Mouse (Mus musculus): Measurements from ENCODE around the gene Pex5l. TPM values are rescaled to one million over a fixed set of nuclear protein-coding genes. Genes with fewer than 3 reads are reported as not detected.

The Pex5l gene
- polyA plus RNA-seq, 1 experiment from 2014 or later, result 0.42 TPM

DNA sequence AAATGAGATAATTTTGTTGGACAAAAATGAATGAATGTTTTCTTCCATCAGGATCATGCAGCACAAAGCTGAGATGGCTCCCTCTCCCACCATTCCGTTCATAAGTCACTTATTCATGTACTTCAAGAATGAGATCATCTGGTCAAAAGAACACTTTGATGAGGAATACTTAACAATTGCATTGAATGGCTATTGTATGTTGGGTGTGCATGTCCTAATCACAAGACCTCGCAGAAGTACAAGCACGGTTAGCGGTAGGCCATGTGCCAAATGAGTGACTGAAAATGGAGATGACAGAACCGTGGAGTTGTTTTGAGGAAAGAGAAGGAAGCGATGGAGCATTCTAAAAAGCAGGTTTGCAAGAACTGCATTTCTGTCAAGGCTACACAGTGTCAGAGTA is 72.3 kb downstream of the Pex5l start:
- H3K9me3 ChIP-seq (ENCODE audit: low read depth, low read length), result no peaks in the 10 kb centered on the region
- H3K4me3 ChIP-seq (ENCODE audit: low read depth, low read length), result no peak overlapping the region
- no peaks in the 10 kb centered on the region for H3K27me3 ChIP-seq (ENCODE audit: insufficient read depth, low read length)
- TF ChIP-seq CTCF (IDR thresholded peaks at IDR 0.05; ENCODE audit: low read depth), result no peak
- H3K4me2 ChIP-seq, result no peak overlapping the region
- H3K36me3 ChIP-seq (ENCODE audit: insufficient read depth), result no peaks in the 10 kb centered on the region
- H3K9ac ChIP-seq, result no peak overlapping the region
- H3K27ac ChIP-seq (ENCODE audit: low read depth), result no peak overlapping the region
- WGBS, result 85% methylated on average over 6 of the region's 6 CpGs
- ATAC-seq (ENCODE audit: insufficient read depth), result no peak
- no peak for DNase-seq
- H3K4me1 ChIP-seq (ENCODE audit: insufficient read depth), result no peaks in the 10 kb centered on the region

DNA sequence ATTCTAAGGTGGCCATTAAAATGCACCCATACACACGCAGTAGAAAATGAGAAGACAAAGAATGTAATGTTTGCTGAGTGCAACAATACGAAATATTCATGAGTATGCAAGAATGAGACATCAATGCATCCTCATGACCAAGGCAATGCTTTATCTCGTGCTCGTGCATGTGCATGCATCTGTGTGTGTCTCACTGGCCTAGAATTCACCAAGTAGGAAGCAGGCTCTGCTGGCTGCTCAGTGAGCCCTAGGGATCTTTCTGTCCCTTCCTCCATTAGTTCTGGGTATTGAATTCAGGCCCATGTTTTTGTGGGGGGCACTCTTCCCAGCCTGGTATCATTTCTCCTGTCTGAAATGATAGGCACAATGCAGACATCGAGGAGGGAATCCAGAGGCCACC is 74.9 kb downstream of the Pex5l start:
- no peak for DNase-seq
- no peak overlapping the region for H3K27ac ChIP-seq (ENCODE audit: low read depth)
- no peak overlapping the region for H3K4me2 ChIP-seq
- no peaks in the 10 kb centered on the region for H3K9me3 ChIP-seq (ENCODE audit: low read depth, low read length)
- TF ChIP-seq CTCF (IDR thresholded peaks at IDR 0.05; ENCODE audit: low read depth), result no peak
- no peak for ATAC-seq (ENCODE audit: insufficient read depth)
- H3K9ac ChIP-seq, result no peak overlapping the region
- no peak overlapping the region for H3K4me3 ChIP-seq (ENCODE audit: low read depth, low read length)
- no peaks in the 10 kb centered on the region for H3K4me1 ChIP-seq (ENCODE audit: insufficient read depth)
- H3K36me3 ChIP-seq (ENCODE audit: insufficient read depth), result no peaks in the 10 kb centered on the region
- WGBS, result 82% methylated on average over 5 of the region's 5 CpGs
- H3K27me3 ChIP-seq (ENCODE audit: insufficient read depth, low read length), result no peaks in the 10 kb centered on the region

DNA sequence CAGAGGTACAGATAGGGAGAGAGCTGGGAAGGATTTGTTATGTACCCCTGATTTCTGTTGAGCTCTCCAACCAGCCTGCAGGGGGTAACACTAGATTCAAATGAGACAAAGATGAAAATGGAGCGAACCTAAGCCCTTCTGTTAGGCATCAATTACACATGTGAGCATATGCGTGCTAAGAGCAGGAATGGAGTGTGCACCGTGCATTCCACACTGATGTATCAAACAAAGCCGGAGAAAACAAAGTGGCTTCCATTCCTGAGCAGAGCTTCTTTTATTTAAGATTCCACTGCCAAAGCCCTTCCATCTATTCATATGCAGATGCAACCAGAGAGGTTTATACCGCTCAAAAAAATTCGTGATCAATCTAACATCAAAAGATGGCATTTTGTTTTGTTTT is 79.5 kb downstream of the Pex5l start:
- ATAC-seq (ENCODE audit: insufficient read depth) (no peak), DNase-seq (no peak)
- no peaks in the 10 kb centered on the region for H3K4me1 ChIP-seq (ENCODE audit: insufficient read depth)
- no peak overlapping the region for H3K27ac ChIP-seq (ENCODE audit: low read depth)
- no peaks in the 10 kb centered on the region for H3K36me3 ChIP-seq (ENCODE audit: insufficient read depth)
- no peak overlapping the region for H3K9ac ChIP-seq
- H3K27me3 ChIP-seq (ENCODE audit: insufficient read depth, low read length), result no peaks in the 10 kb centered on the region
- no peaks in the 10 kb centered on the region for H3K9me3 ChIP-seq (ENCODE audit: low read depth, low read length)
- no peak overlapping the region for H3K4me2 ChIP-seq
- no peak for TF ChIP-seq CTCF (IDR thresholded peaks at IDR 0.05; ENCODE audit: low read depth)
- no peak overlapping the region for H3K4me3 ChIP-seq (ENCODE audit: low read depth, low read length)
- 47% methylated on average over 6 of the region's 6 CpGs for WGBS

DNA sequence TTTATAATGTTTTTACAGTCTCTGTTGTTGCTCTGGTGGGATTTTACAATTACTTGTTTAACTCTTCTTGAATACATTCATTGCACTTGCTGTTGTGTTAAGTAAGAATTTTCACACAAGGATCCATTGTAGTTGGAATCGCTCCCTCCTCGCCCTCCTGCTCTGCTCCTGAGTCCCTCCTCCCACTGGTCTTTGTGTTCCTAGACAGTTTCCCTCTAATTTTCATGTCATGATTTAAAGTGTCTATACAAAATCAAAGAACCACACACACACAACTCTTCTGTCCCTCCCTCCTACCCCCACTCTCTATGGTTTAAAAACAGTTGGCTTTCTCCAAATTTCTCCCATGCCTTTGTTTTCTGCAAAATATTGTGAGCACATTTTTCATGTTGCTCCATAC is 81.6 kb downstream of the Pex5l start:
- no peak overlapping the region for H3K4me3 ChIP-seq (ENCODE audit: low read depth, low read length)
- H3K4me2 ChIP-seq, result no peak overlapping the region
- WGBS, result 84% methylated on average over 2 of the region's 2 CpGs
- DNase-seq (no peak), ATAC-seq (ENCODE audit: insufficient read depth) (no peak)
- no peaks in the 10 kb centered on the region for H3K4me1 ChIP-seq (ENCODE audit: insufficient read depth)
- no peaks in the 10 kb centered on the region for H3K9me3 ChIP-seq (ENCODE audit: low read depth, low read length)
- TF ChIP-seq CTCF (IDR thresholded peaks at IDR 0.05; ENCODE audit: low read depth), result no peak
- no peaks in the 10 kb centered on the region for H3K27me3 ChIP-seq (ENCODE audit: insufficient read depth, low read length)
- H3K36me3 ChIP-seq (ENCODE audit: insufficient read depth), result no peaks in the 10 kb centered on the region
- no peak overlapping the region for H3K9ac ChIP-seq
- no peak overlapping the region for H3K27ac ChIP-seq (ENCODE audit: low read depth)

DNA sequence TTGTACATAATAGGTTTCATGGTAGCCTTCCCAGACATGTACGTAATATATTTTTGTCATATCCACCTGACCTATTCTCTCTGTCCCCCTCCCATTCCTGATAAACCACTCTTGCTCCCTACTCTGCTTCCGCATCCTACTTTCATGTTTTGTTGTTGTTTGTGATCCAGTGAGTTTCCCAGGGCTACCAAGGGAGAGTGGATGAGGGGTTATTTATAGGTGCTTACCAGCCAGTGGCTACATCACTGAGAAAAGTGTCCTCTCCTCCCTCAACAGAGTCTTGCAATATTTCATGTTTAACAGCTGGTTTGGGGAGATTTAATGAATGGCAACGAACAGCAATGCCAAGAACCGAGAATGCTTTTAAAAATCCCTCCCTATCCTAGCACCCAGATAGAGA is 82.0 kb downstream of the Pex5l start:
- Histone ChIP-seq H3K9me3 (ENCODE audit: low read depth, low read length) (no peaks in the 10 kb centered on the region), H3K36me3 (ENCODE audit: insufficient read depth) (no peaks in the 10 kb centered on the region), H3K4me1 (ENCODE audit: insufficient read depth) (no peaks in the 10 kb centered on the region), H3K4me3 (ENCODE audit: low read depth, low read length) (no peak overlapping the region), H3K27me3 (ENCODE audit: insufficient read depth, low read length) (no peaks in the 10 kb centered on the region), H3K27ac (ENCODE audit: low read depth) (no peak overlapping the region), H3K9ac (no peak overlapping the region), H3K4me2 (no peak overlapping the region)
- 79% methylated on average over 4 of the region's 4 CpGs for WGBS
- ATAC-seq (ENCODE audit: insufficient read depth) (no peak), DNase-seq (no peak)
- TF ChIP-seq CTCF (IDR thresholded peaks at IDR 0.05; ENCODE audit: low read depth), result no peak

DNA sequence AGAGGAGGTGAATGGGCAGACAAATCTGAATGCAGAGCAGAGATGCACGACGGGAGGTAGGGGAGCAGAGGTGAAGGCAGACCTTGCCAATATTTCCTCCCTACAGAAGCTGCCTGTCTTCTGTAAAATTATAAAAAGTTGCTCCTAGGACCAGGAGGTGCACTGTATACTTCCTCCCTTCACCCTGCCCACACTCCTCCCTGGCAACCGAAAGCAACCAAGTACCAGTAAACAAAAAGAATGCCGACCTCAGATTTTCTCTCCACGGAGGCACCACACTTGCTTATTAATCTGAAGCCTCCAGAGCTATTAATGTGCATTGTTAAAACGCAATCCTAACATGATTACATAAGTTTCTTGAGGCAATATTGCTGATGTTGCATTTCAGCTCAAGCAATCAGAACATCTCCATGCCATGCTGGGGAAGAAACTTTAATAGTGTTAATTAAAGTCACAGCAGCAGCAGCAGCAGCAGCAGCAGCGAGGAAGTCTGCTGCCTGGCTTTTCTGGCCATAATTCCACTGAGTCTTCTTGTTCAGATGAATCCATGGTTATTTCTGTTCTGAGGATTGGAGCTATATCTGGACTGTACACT is 82.6 kb downstream of the Pex5l start:
- no peak for TF ChIP-seq CTCF (IDR thresholded peaks at IDR 0.05; ENCODE audit: low read depth)
- H3K4me2 ChIP-seq, result no peak overlapping the region
- H3K9ac ChIP-seq, result no peak overlapping the region
- H3K27me3 ChIP-seq (ENCODE audit: insufficient read depth, low read length), result no peaks in the 10 kb centered on the region
- no peak for ATAC-seq (ENCODE audit: insufficient read depth)
- H3K4me1 ChIP-seq (ENCODE audit: insufficient read depth), result no peaks in the 10 kb centered on the region
- DNase-seq, result no peak
- H3K9me3 ChIP-seq (ENCODE audit: low read depth, low read length), result no peaks in the 10 kb centered on the region
- no peak overlapping the region for H3K27ac ChIP-seq (ENCODE audit: low read depth)
- 53% methylated on average over 7 of the region's 7 CpGs for WGBS
- H3K4me3 ChIP-seq (ENCODE audit: low read depth, low read length), result no peak overlapping the region
- no peaks in the 10 kb centered on the region for H3K36me3 ChIP-seq (ENCODE audit: insufficient read depth)

- no peaks in the 10 kb centered on the region for H3K27me3 ChIP-seq (ENCODE audit: insufficient read depth, low read length)
- DNase-seq (no peak), ATAC-seq (ENCODE audit: insufficient read depth) (no peak)
- H3K9ac ChIP-seq, result no peak overlapping the region
- H3K4me1 ChIP-seq (ENCODE audit: insufficient read depth), result no peaks in the 10 kb centered on the region
- TF ChIP-seq CTCF (IDR thresholded peaks at IDR 0.05; ENCODE audit: low read depth), result no peak
- no peak overlapping the region for H3K4me2 ChIP-seq
- no peak overlapping the region for H3K4me3 ChIP-seq (ENCODE audit: low read depth, low read length)
- WGBS, result 61% methylated on average over 5 of the region's 5 CpGs
- no peak overlapping the region for H3K27ac ChIP-seq (ENCODE audit: low read depth)
- H3K36me3 ChIP-seq (ENCODE audit: insufficient read depth), result no peaks in the 10 kb centered on the region
- H3K9me3 ChIP-seq (ENCODE audit: low read depth, low read length), result no peaks in the 10 kb centered on the region
Observed at GRCm38 (mm10) chr3:33048304-33048703, 94.7 kb downstream of the Pex5l start.

GRCm38 (mm10) chr3:33044799-33045106 is 98.3 kb downstream of the Pex5l start:
- no peaks in the 10 kb centered on the region for H3K4me1 ChIP-seq (ENCODE audit: insufficient read depth)
- WGBS, result 67% methylated on average over 6 of the region's 6 CpGs
- ATAC-seq (ENCODE audit: insufficient read depth) (no peak), DNase-seq (no peak)
- no peaks in the 10 kb centered on the region for H3K36me3 ChIP-seq (ENCODE audit: insufficient read depth)
- no peaks in the 10 kb centered on the region for H3K27me3 ChIP-seq (ENCODE audit: insufficient read depth, low read length)
- H3K4me2 ChIP-seq, result no peak overlapping the region
- TF ChIP-seq CTCF (IDR thresholded peaks at IDR 0.05; ENCODE audit: low read depth), result no peak
- no peaks in the 10 kb centered on the region for H3K9me3 ChIP-seq (ENCODE audit: low read depth, low read length)
- H3K4me3 ChIP-seq (ENCODE audit: low read depth, low read length), result no peak overlapping the region
- no peak overlapping the region for H3K27ac ChIP-seq (ENCODE audit: low read depth)
- H3K9ac ChIP-seq, result no peak overlapping the region

Data from lung, embryonic 14.5 days (tissue).